Comparison of ENCODE assay signal across 10 mouse cellular contexts in the genomic region with DNA sequence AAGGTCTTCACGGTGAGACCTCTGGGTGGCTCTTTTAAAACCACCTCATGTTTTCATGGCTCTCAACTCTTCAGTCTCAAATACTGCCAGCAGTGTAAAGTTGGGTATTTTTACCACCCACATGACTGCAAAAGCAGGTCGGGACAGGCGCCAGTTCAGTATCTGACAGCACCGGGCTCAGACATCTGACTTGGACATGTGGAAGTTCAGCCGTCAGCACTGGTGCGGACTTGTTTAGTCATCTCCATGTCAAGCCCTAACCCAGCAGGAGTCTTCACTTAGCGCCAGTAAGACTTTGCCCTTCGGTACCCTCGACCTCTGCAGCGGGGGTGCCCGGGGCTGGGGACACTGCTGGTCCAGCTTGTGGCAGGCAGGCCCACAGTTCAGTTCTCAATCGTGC. TPM values are rescaled to one million over a fixed set of nuclear protein-coding genes. Genes with fewer than 3 reads are reported as not detected.
A peak's percentile ranks its signal among the peaks of the same experiment; 100 is the strongest.
DNase-seq lines count a peak whose midpoint lies in the region; ATAC-seq and TF ChIP-seq lines count a peak whose summit lies in the region.
"Had no signal": no experiment of that assay in that cellular context is flagged by ENCODE, and none has a peak within 500 bp of the region (broad histone marks: within the 10 kb centered on the region; RNA-seq: fewer than 3 reads in every experiment).

No protein-coding gene starts in this region.

- H3K9ac ChIP-seq in forebrain, embryonic 14.5 days (ENCODE audit: low read length), result no peak overlapping the region

- no peaks in the 10 kb centered on the region for H3K27me3 ChIP-seq in kidney, adult 2 months (replicated peaks; ENCODE audit: control insufficient read depth, insufficient read depth, low read length)
- no peaks in the 10 kb centered on the region for H3K27me3 ChIP-seq in forebrain, embryonic 14.5 days (replicated peaks; ENCODE audit: control insufficient read depth, insufficient read depth, low read length)

- peak overlapping the region; percentile 15; the same call in 1 of the 2 replicates for H3K27ac ChIP-seq in kidney, adult 2 months (ENCODE audit: insufficient read depth, low read depth, low read length)
- no peak overlapping the region for H3K27ac ChIP-seq in forebrain, embryonic 14.5 days (ENCODE audit: low read depth, low read length)

- no peak for TF ChIP-seq CTCF in kidney, adult 2 months (conservative IDR thresholded peaks at IDR 0.05; ENCODE audit: insufficient read depth, insufficient read length, low read depth, low read length)

- peaks cover 13% of the 10 kb centered on the region for H3K4me1 ChIP-seq in kidney, adult 2 months (ENCODE audit: control insufficient read depth, insufficient read depth, low read length)
- H3K4me1 ChIP-seq in forebrain, embryonic 14.5 days (ENCODE audit: control insufficient read depth, insufficient read depth, low read length), result no peaks in the 10 kb centered on the region

- no peaks in the 10 kb centered on the region for H3K36me3 ChIP-seq in kidney, adult 2 months (ENCODE audit: control insufficient read depth, insufficient read depth, low read length)
- H3K36me3 ChIP-seq in forebrain, embryonic 14.5 days (ENCODE audit: control insufficient read depth, insufficient read depth, low read length), result peaks cover 70% of the 10 kb centered on the region

- no peaks in the 10 kb centered on the region for H3K9me3 ChIP-seq in forebrain, embryonic 14.5 days (replicated peaks; ENCODE audit: control insufficient read depth, low read length)

- peak; percentile 83 for DNase-seq in gastrocnemius, adult 18-20 months (ENCODE audit: low spot score)
- no peak for DNase-seq in gastrocnemius, postnatal 4 days (ENCODE audit: low spot score in 2 of 2)
- peak; percentile 48 to 65 for DNase-seq in right cerebral cortex, adult 2 months (ENCODE audit: low spot score in 2 of 2)
- no peak for DNase-seq in right cerebral cortex, postnatal 25 days
- DNase-seq in kidney, adult 2 months, result peak; percentile 74
- DNase-seq in skeletal muscle tissue, adult 2 months (ENCODE audit: low read depth, low spot score), result peak; percentile 95
- DNase-seq in testis, postnatal 14 days (ENCODE audit: low spot score), result no peak
- no peak for DNase-seq in forebrain, embryonic 14.5 days (ENCODE audit: low spot score)
- DNase-seq: cerebellum, postnatal 14 days had no signal

- no peak overlapping the region for H3K4me3 ChIP-seq in kidney, adult 2 months (ENCODE audit: insufficient read depth, low read depth, low read length)
- H3K4me3 ChIP-seq in forebrain, embryonic 14.5 days (ENCODE audit: low read depth, low read length), result no peak overlapping the region

- no peak for TF ChIP-seq POLR2A in kidney, adult 2 months (IDR thresholded peaks at IDR 0.05; ENCODE audit: low read depth, low read length)

- WGBS in kidney, adult 2 months, result 49% methylated on average over 12 of the region's 12 CpGs
- 87% methylated on average over 12 of the region's 12 CpGs for WGBS in forebrain, embryonic 14.5 days

- H3K4me2 ChIP-seq in forebrain, embryonic 14.5 days (ENCODE audit: low read length), result no peak overlapping the region

- ATAC-seq in forebrain, embryonic 14.5 days, result no peak

RNA-seq across cellular contexts. Expression of a gene that starts 21.7 kb away (rescaled TPM):
- 1 to 10 TPM; 2.8 to 4.0 TPM for total RNA-seq in gastrocnemius, adult 18-20 months (2021)
- total RNA-seq in gastrocnemius, postnatal 4 days (2021), result 1 to 10 TPM; 5.4 to 7.0 TPM
- 41.7 and 55.7 TPM in 2 replicates for polyA plus RNA-seq in kidney, adult 2 months (2012; rRNA removed)
- polyA plus RNA-seq in forebrain, embryonic 14.5 days (2014; fragmentation: Nextera tagmentation; extraction: Ambion mirVana), result 44.6 and 46.2 TPM in 2 replicates

RNA-seq across cellular contexts. Expression of a gene that starts 31.0 kb away (rescaled TPM):
- 10 to 100 TPM; 31.9 to 32.7 TPM for total RNA-seq in gastrocnemius, adult 18-20 months (2021)
- 10 to 100 TPM; 48.5 to 51.3 TPM for total RNA-seq in gastrocnemius, postnatal 4 days (2021)
- polyA plus RNA-seq in kidney, adult 2 months (2012; rRNA removed), result 37.4 and 38.9 TPM in 2 replicates
- 132 TPM in 2 replicates for polyA plus RNA-seq in forebrain, embryonic 14.5 days (2014; fragmentation: Nextera tagmentation; extraction: Ambion mirVana)

RNA-seq across cellular contexts. Expression of a gene that starts 36.0 kb away (rescaled TPM):
- total RNA-seq in gastrocnemius, adult 18-20 months (2021), result 100 to 1,000 TPM; 249 to 272 TPM
- 100 to 1,000 TPM; 316 to 327 TPM for total RNA-seq in gastrocnemius, postnatal 4 days (2021)
- polyA plus RNA-seq in kidney, adult 2 months (2012; rRNA removed), result 61.4 and 69.9 TPM in 2 replicates
- 175 and 178 TPM in 2 replicates for polyA plus RNA-seq in forebrain, embryonic 14.5 days (2014; fragmentation: Nextera tagmentation; extraction: Ambion mirVana)

RNA-seq across cellular contexts. Expression of a gene that starts 47.8 kb away (rescaled TPM):
- 1 to 10 TPM in 1 of 2 experiments, not detected in 1; 1.5 TPM for total RNA-seq in gastrocnemius, adult 18-20 months (2021)
- total RNA-seq in gastrocnemius, postnatal 4 days (2021), result not detected
- polyA plus RNA-seq in kidney, adult 2 months (2012; rRNA removed), result not detected in 2 replicates
- polyA plus RNA-seq in forebrain, embryonic 14.5 days (2014; fragmentation: Nextera tagmentation; extraction: Ambion mirVana), result not detected in 2 replicates
- polyA plus RNA-seq: stomach, embryonic 14.5 days had no signal

RNA-seq across cellular contexts. Expression of a gene that starts 49.2 kb away (rescaled TPM):
- total RNA-seq in gastrocnemius, adult 18-20 months (2021), result 100 to 1,000 TPM; 400 to 411 TPM
- total RNA-seq in gastrocnemius, postnatal 4 days (2021), result 1,000 to 10,000 TPM in 1 of 2 experiments, 100 to 1,000 TPM in 1; 893 to 1,001 TPM
- polyA plus RNA-seq in kidney, adult 2 months (2012; rRNA removed), result 814 and 927 TPM in 2 replicates
- 603 and 789 TPM in 2 replicates for polyA plus RNA-seq in forebrain, embryonic 14.5 days (2014; fragmentation: Nextera tagmentation; extraction: Ambion mirVana)

Comparison
In these comparisons a context has a peak if more than half of its experiments do, and no peak if none do; other contexts are left out.
1. DNase-seq: peak in gastrocnemius, adult 18-20 months (single experiment), right cerebral cortex, adult 2 months (2 of 2), kidney, adult 2 months (single experiment) and skeletal muscle tissue, adult 2 months (single experiment); none in gastrocnemius, postnatal 4 days (0 of 2), right cerebral cortex, postnatal 25 days (single experiment), testis, postnatal 14 days (single experiment) and forebrain, embryonic 14.5 days (single experiment).